In genomic region chr15:91152592-91152991, GRCm38 (mm10) we compare ENCODE assay signal across 18 mouse cellular contexts. TPM values are rescaled to one million over a fixed set of nuclear protein-coding genes. Genes with fewer than 3 reads are reported as not detected.
DNase-seq lines count a peak whose midpoint lies in the region; ATAC-seq lines count a peak whose summit lies in the region.
"Had no signal": no experiment of that assay in that cellular context is flagged by ENCODE, and none has a peak within 500 bp of the region (broad histone marks: within the 10 kb centered on the region; RNA-seq: fewer than 3 reads in every experiment).

No protein-coding gene starts in this region.

- intact Hi-C loops in left cerebral cortex, postnatal 10 days (cut with DNase I) = loop anchor here (10.0 kb wide), 2 partner anchors 98 to 158 kb away; no protein-coding TSS in a partner anchor
- intact Hi-C loops in left cerebral cortex, postnatal 25 days (cut with DNase I) = loop anchor here (10.0 kb wide), 1 partner anchor 158 kb away; no protein-coding TSS in a partner anchor

- H3K4me2 ChIP-seq in forebrain, embryonic 16.5 days (ENCODE audit: low read length) = no peak overlapping the region
- H3K4me2 ChIP-seq in forebrain, embryonic 12.5 days = no peak overlapping the region
- H3K4me2 ChIP-seq: heart, embryonic 13.5 days; limb, embryonic 12.5 days; neural tube, embryonic 12.5 days had no signal

- peak; percentile 23 to 26 for DNase-seq in left cerebral cortex, postnatal 10 days (ENCODE audit: extremely low spot score in 1 of 2, low spot score in 2 of 2)
- DNase-seq in left cerebral cortex, adult 11 months (ENCODE audit: low spot score) = no peak
- DNase-seq in 3T3-L1 (ENCODE audit: low read depth, low spot score) = peak; percentile 79
- DNase-seq in left cerebral cortex, postnatal 25 days (ENCODE audit: low spot score in 2 of 2) = peak; percentile 26 to 69
- no peak for DNase-seq in urinary bladder, postnatal 10 days (ENCODE audit: low spot score)
- DNase-seq in yolk sac, embryonic 10.5 days (ENCODE audit: low spot score) = no peak
- DNase-seq: cerebellum, postnatal 14 days had no signal

- 57% methylated on average over 1 of the region's 1 CpGs for WGBS in forebrain, embryonic 16.5 days
- 81% methylated on average over 1 of the region's 1 CpGs for WGBS in forebrain, embryonic 12.5 days

- no peaks in the 10 kb centered on the region for H3K27me3 ChIP-seq in forebrain, embryonic 16.5 days (replicated peaks; ENCODE audit: control insufficient read depth, insufficient read depth, low read length)
- H3K27me3 ChIP-seq in forebrain, embryonic 12.5 days = no peaks in the 10 kb centered on the region
- H3K27me3 ChIP-seq: heart, embryonic 13.5 days; limb, embryonic 12.5 days; neural tube, embryonic 12.5 days had no signal

- H3K9me3 ChIP-seq in forebrain, embryonic 16.5 days (ENCODE audit: control insufficient read depth, low read length) = peaks cover 8% of the 10 kb centered on the region
- H3K9me3 ChIP-seq in forebrain, embryonic 12.5 days = peaks cover 12% of the 10 kb centered on the region
- H3K9me3 ChIP-seq: heart, embryonic 13.5 days had no signal

- H3K4me1 ChIP-seq in forebrain, embryonic 16.5 days (replicated peaks; ENCODE audit: control insufficient read depth, insufficient read depth, low read length) = no peaks in the 10 kb centered on the region; the same call in 1 of the 2 replicates
- H3K4me1 ChIP-seq in forebrain, embryonic 12.5 days = no peaks in the 10 kb centered on the region
- H3K4me1 ChIP-seq: heart, embryonic 13.5 days; limb, embryonic 12.5 days; neural tube, embryonic 12.5 days had no signal

- peak; percentile 52; the same call in 1 of the 2 replicates for ATAC-seq in forebrain, embryonic 16.5 days
- ATAC-seq in forebrain, embryonic 12.5 days (ENCODE audit: low FRiP score) = no peak
- ATAC-seq: CD4-positive, CD25-positive, alpha-beta regulatory T cell, adult 4 months; hindbrain, postnatal 0 days had no signal

- no peak overlapping the region for H3K9ac ChIP-seq in forebrain, embryonic 16.5 days (replicated peaks; ENCODE audit: low read depth, low read length)
- no peak overlapping the region for H3K9ac ChIP-seq in forebrain, embryonic 12.5 days
- H3K9ac ChIP-seq: heart, embryonic 13.5 days; limb, embryonic 12.5 days; neural tube, embryonic 12.5 days had no signal

- peaks cover 25% of the 10 kb centered on the region for H3K36me3 ChIP-seq in forebrain, embryonic 16.5 days (ENCODE audit: control insufficient read depth, insufficient read depth)
- H3K36me3 ChIP-seq in forebrain, embryonic 12.5 days (replicated peaks) = peaks cover 56% of the 10 kb centered on the region
- H3K36me3 ChIP-seq: heart, embryonic 13.5 days; limb, embryonic 12.5 days had no signal

- no peak overlapping the region for H3K4me3 ChIP-seq in forebrain, embryonic 16.5 days (replicated peaks; ENCODE audit: low read length)
- H3K4me3 ChIP-seq in forebrain, embryonic 12.5 days (replicated peaks) = no peak overlapping the region
- H3K4me3 ChIP-seq: heart, embryonic 13.5 days; limb, embryonic 12.5 days; neural tube, embryonic 12.5 days had no signal

- no peak overlapping the region for H3K27ac ChIP-seq in forebrain, embryonic 16.5 days (ENCODE audit: low read length)
- no peak overlapping the region for H3K27ac ChIP-seq in forebrain, embryonic 12.5 days
- H3K27ac ChIP-seq: heart, embryonic 13.5 days; hindbrain, postnatal 0 days; limb, embryonic 12.5 days; neural tube, embryonic 12.5 days had no signal

RNA-seq across cellular contexts. Expression of gene Abcd2, which starts 39.0 kb away (rescaled TPM):
- polyA plus RNA-seq in forebrain, embryonic 16.5 days (2015; fragmentation: Nextera tagmentation; extraction: Ambion mirVana) = 14.2 and 19.4 TPM in 2 replicates
- 27.3 and 28.7 TPM in 2 replicates for polyA plus RNA-seq in forebrain, embryonic 12.5 days (2016; fragmentation: Nextera tagmentation; extraction: Ambion mirVana)
- total RNA-seq in left cerebral cortex, postnatal 10 days (2021) = 10 to 100 TPM; 25.0 to 27.5 TPM
- 10 to 100 TPM; 31.0 to 31.6 TPM for total RNA-seq in left cerebral cortex, postnatal 25 days (2021)

RNA-seq across cellular contexts. Expression of gene CN725425, which starts 46.7 kb away (rescaled TPM):
- polyA plus RNA-seq in forebrain, embryonic 16.5 days (2015; fragmentation: Nextera tagmentation; extraction: Ambion mirVana) = not detected in 2 replicates
- not detected in 2 replicates for polyA plus RNA-seq in forebrain, embryonic 12.5 days (2016; fragmentation: Nextera tagmentation; extraction: Ambion mirVana)
- total RNA-seq in left cerebral cortex, postnatal 10 days (2021) = under 1 TPM; 0.24 to 0.30 TPM
- not detected for total RNA-seq in left cerebral cortex, postnatal 25 days (2021)
- total RNA-seq: gastrocnemius, adult 18-20 months; hindbrain, postnatal 0 days had no signal
- polyA plus RNA-seq: CD4-positive, CD25-positive, alpha-beta regulatory T cell, adult 4 months; heart, embryonic 13.5 days; large intestine, adult 2 months; limb, embryonic 12.5 days; lung, embryonic 16.5 days; neural tube, embryonic 12.5 days; small intestine, adult 2 months had no signal

Comparison
In these comparisons a context has a peak if more than half of its experiments do, and no peak if none do; other contexts are left out.
1. DNase-seq: peak in left cerebral cortex, postnatal 10 days (2 of 2), 3T3-L1 (single experiment) and left cerebral cortex, postnatal 25 days (2 of 2); none in left cerebral cortex, adult 11 months (single experiment), urinary bladder, postnatal 10 days (single experiment) and yolk sac, embryonic 10.5 days (single experiment).